Mouse (Mus musculus): ENCODE measurements around the gene Mrps33. TPM values are rescaled to one million over a fixed set of nuclear protein-coding genes. Genes with fewer than 3 reads are reported as not detected.

The Mrps33 gene
- polyA plus RNA-seq, 1 experiment from 2014 or later = 116 TPM

DNA sequence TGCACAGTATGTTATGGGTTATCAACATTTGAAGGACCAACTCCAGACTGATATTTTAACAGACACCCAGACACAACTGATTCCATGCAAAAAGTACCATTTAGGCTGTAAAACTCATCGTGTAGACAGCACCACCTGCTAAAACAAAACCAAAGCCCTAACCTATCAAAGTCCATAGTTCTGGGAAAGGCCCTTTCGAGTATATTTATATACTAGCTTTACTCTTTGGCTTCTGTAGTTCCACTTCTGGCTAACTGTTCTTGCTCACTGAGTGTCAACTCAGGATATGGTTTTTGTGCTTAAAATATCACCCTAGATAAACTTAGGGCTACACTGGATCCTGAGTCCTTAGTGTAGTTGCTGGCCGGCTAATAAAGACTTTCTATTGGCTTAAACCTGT lies 10.5 kb upstream of the Mrps33 start:
- Histone ChIP-seq H3K36me3 (ENCODE audit: insufficient read depth, low read length) (no peaks in the 10 kb centered on the region), H3K27ac (ENCODE audit: low read length) (no peak overlapping the region), H3K27me3 (replicated peaks; ENCODE audit: insufficient read depth, low read length) (no peaks in the 10 kb centered on the region), H3K4me1 (ENCODE audit: insufficient read depth, low read depth, low read length) (no peaks in the 10 kb centered on the region), H3K4me3 (ENCODE audit: low read depth, low read length) (no peak overlapping the region), H3K9me3 (ENCODE audit: low read length) (no peaks in the 10 kb centered on the region), H3K9ac (replicated peaks; ENCODE audit: low read depth) (no peak overlapping the region), H3K4me2 (replicated peaks; ENCODE audit: low read depth, low read length) (no peak overlapping the region)
- ATAC-seq = no peak
- 73% methylated on average over 3 of the region's 3 CpGs for WGBS
- TF ChIP-seq CTCF (IDR thresholded peaks at IDR 0.05) = no peak
- TF ChIP-seq EP300 (IDR thresholded peaks at IDR 0.05) = no peak
- DNase-seq (ENCODE audit: low spot score) = no peak

DNA sequence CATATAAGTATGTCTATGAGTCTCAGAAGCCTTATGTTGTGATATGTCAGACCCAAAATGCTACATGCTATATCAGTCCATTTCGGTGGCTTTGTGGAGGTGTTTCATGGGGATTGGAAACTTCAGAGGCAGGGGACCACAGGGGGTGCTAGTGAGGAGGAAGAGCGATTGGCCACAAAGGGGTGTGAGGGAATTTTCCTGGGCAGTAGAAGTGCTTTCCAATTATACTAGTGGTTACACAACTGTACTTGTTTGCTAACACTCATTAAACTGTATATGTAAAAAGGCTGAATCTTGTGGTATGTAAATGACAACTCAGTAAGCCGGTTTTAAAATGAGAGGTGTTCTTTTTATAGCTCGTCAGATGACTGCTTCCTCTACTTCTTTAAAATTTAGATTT lies 8.1 kb upstream of the Mrps33 start:
- 44% methylated on average over 4 of the region's 4 CpGs for WGBS
- Histone ChIP-seq H3K36me3 (ENCODE audit: insufficient read depth, low read length) (no peaks in the 10 kb centered on the region), H3K9ac (replicated peaks; ENCODE audit: low read depth) (no peak overlapping the region), H3K4me3 (ENCODE audit: low read depth, low read length) (no peak overlapping the region), H3K27me3 (replicated peaks; ENCODE audit: insufficient read depth, low read length) (no peaks in the 10 kb centered on the region), H3K4me1 (ENCODE audit: insufficient read depth, low read depth, low read length) (no peaks in the 10 kb centered on the region), H3K9me3 (ENCODE audit: low read length) (no peaks in the 10 kb centered on the region), H3K4me2 (replicated peaks; ENCODE audit: low read depth, low read length) (no peak overlapping the region), H3K27ac (ENCODE audit: low read length) (no peak overlapping the region)
- ATAC-seq = no peak
- no peak for DNase-seq (ENCODE audit: low spot score)
- TF ChIP-seq CTCF (IDR thresholded peaks at IDR 0.05) = 0 out of 2 replicates have a peak, but pooled peaks have one; percentile 14
- TF ChIP-seq EP300 (IDR thresholded peaks at IDR 0.05) = no peak

- H3K4me1 ChIP-seq (ENCODE audit: insufficient read depth, low read depth, low read length) = no peaks in the 10 kb centered on the region
- H3K27ac ChIP-seq (ENCODE audit: low read length) = no peak overlapping the region
- no peak for TF ChIP-seq CTCF (IDR thresholded peaks at IDR 0.05)
- no peak for TF ChIP-seq EP300 (IDR thresholded peaks at IDR 0.05)
- 83% methylated on average over 5 of the region's 5 CpGs for WGBS
- ATAC-seq (no peak), DNase-seq (ENCODE audit: low spot score) (no peak)
- H3K4me3 ChIP-seq (ENCODE audit: low read depth, low read length) = no peak overlapping the region
- no peaks in the 10 kb centered on the region for H3K27me3 ChIP-seq (replicated peaks; ENCODE audit: insufficient read depth, low read length)
- no peaks in the 10 kb centered on the region for H3K9me3 ChIP-seq (ENCODE audit: low read length)
- H3K4me2 ChIP-seq (replicated peaks; ENCODE audit: low read depth, low read length) = no peak overlapping the region
- no peaks in the 10 kb centered on the region for H3K36me3 ChIP-seq (ENCODE audit: insufficient read depth, low read length)
- H3K9ac ChIP-seq (replicated peaks; ENCODE audit: low read depth) = no peak overlapping the region
These were observed 2.3 kb downstream of the Mrps33 start for GRCm38 (mm10) chr6:39808511-39808910.

- Histone ChIP-seq H3K36me3 (ENCODE audit: insufficient read depth, low read length) (no peaks in the 10 kb centered on the region), H3K4me2 (replicated peaks; ENCODE audit: low read depth, low read length) (no peak overlapping the region), H3K4me3 (ENCODE audit: low read depth, low read length) (no peak overlapping the region), H3K9ac (replicated peaks; ENCODE audit: low read depth) (no peak overlapping the region), H3K9me3 (ENCODE audit: low read length) (no peaks in the 10 kb centered on the region), H3K27me3 (replicated peaks; ENCODE audit: insufficient read depth, low read length) (no peaks in the 10 kb centered on the region), H3K4me1 (ENCODE audit: insufficient read depth, low read depth, low read length) (no peaks in the 10 kb centered on the region), H3K27ac (ENCODE audit: low read length) (no peak overlapping the region)
- TF ChIP-seq EP300 (IDR thresholded peaks at IDR 0.05) (no peak), CTCF (IDR thresholded peaks at IDR 0.05) (no peak)
- WGBS = 98% methylated on average over 7 of the region's 7 CpGs
- ATAC-seq (no peak), DNase-seq (ENCODE audit: low spot score) (no peak)
These were observed 3.7 kb downstream of the Mrps33 start for GRCm38 (mm10) chr6:39807050-39807560.

DNA sequence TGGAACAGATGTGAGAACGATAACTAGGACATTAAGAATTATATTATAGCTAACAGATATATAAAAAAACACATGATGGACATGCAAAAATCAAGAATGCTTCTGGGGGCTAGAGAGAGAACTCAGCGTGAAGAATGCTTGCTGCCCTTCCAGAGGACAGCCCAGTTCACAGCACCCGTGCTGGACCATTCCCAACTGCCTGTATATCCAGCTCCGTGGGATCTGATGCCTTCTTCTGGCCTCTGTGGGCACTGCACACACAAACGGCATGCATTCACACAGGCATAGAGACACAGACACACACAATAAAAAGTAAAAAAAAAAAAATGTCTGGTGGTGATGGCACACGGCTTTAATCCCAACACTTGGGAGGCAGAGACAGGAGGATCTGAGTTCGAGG lies 4.5 kb downstream of the Mrps33 start:
- no peak for ATAC-seq
- no peaks in the 10 kb centered on the region for H3K27me3 ChIP-seq (replicated peaks; ENCODE audit: insufficient read depth, low read length)
- H3K4me3 ChIP-seq (ENCODE audit: low read depth, low read length) = no peak overlapping the region
- no peak overlapping the region for H3K27ac ChIP-seq (ENCODE audit: low read length)
- no peaks in the 10 kb centered on the region for H3K4me1 ChIP-seq (ENCODE audit: insufficient read depth, low read depth, low read length)
- TF ChIP-seq EP300 (IDR thresholded peaks at IDR 0.05) (no peak), CTCF (IDR thresholded peaks at IDR 0.05) (no peak)
- no peaks in the 10 kb centered on the region; the same call in 1 of the 2 replicates for H3K36me3 ChIP-seq (ENCODE audit: insufficient read depth, low read length)
- 92% methylated on average over 7 of the region's 7 CpGs for WGBS
- H3K4me2 ChIP-seq (replicated peaks; ENCODE audit: low read depth, low read length) = no peak overlapping the region
- H3K9me3 ChIP-seq (ENCODE audit: low read length) = no peaks in the 10 kb centered on the region
- H3K9ac ChIP-seq (replicated peaks; ENCODE audit: low read depth) = no peak overlapping the region
- DNase-seq (ENCODE audit: low spot score) = no peak

GRCm38 (mm10) chr6:39805916-39806315 lies 4.9 kb downstream of the Mrps33 start:
- no peaks in the 10 kb centered on the region; the same call in 1 of the 2 replicates for H3K36me3 ChIP-seq (ENCODE audit: insufficient read depth, low read length)
- no peak overlapping the region for H3K27ac ChIP-seq (ENCODE audit: low read length)
- no peak overlapping the region for H3K4me3 ChIP-seq (ENCODE audit: low read depth, low read length)
- no peak overlapping the region for H3K4me2 ChIP-seq (replicated peaks; ENCODE audit: low read depth, low read length)
- H3K27me3 ChIP-seq (replicated peaks; ENCODE audit: insufficient read depth, low read length) = no peaks in the 10 kb centered on the region
- no peak for TF ChIP-seq EP300 (IDR thresholded peaks at IDR 0.05)
- TF ChIP-seq CTCF (IDR thresholded peaks at IDR 0.05) = no peak
- DNase-seq (ENCODE audit: low spot score) (no peak), ATAC-seq (no peak)
- WGBS = 90% methylated on average over 3 of the region's 3 CpGs
- H3K9me3 ChIP-seq (ENCODE audit: low read length) = no peaks in the 10 kb centered on the region
- H3K9ac ChIP-seq (replicated peaks; ENCODE audit: low read depth) = no peak overlapping the region
- H3K4me1 ChIP-seq (ENCODE audit: insufficient read depth, low read depth, low read length) = no peaks in the 10 kb centered on the region

GRCm38 (mm10) chr6:39800977-39801376 lies 9.8 kb downstream of the Mrps33 start:
- H3K4me3 ChIP-seq (ENCODE audit: low read depth, low read length) = no peak overlapping the region
- H3K27ac ChIP-seq (ENCODE audit: low read length) = no peak overlapping the region
- H3K36me3 ChIP-seq (ENCODE audit: insufficient read depth, low read length) = no peaks in the 10 kb centered on the region; the same call in 1 of the 2 replicates
- no peak overlapping the region for H3K9ac ChIP-seq (replicated peaks; ENCODE audit: low read depth)
- no peaks in the 10 kb centered on the region for H3K4me1 ChIP-seq (ENCODE audit: insufficient read depth, low read depth, low read length)
- ATAC-seq (no peak), DNase-seq (ENCODE audit: low spot score) (no peak)
- no peaks in the 10 kb centered on the region for H3K27me3 ChIP-seq (replicated peaks; ENCODE audit: insufficient read depth, low read length)
- TF ChIP-seq CTCF (IDR thresholded peaks at IDR 0.05) (no peak), EP300 (IDR thresholded peaks at IDR 0.05) (no peak)
- H3K9me3 ChIP-seq (ENCODE audit: low read length) = no peaks in the 10 kb centered on the region
- H3K4me2 ChIP-seq (replicated peaks; ENCODE audit: low read depth, low read length) = no peak overlapping the region
- WGBS = 93% methylated on average over 7 of the region's 7 CpGs

Measured in lung, postnatal 0 days (tissue).